Mouse (Mus musculus) embryonic fibroblast, embryonic 13.5 days (primary cell): ENCODE results near the gene Ccdc153.

Experiments used
- CTCF ChIP-seq: IDR thresholded peaks from 2 replicates; pipeline ENCODE4 v1.5.1; 2011; ENCODE audit warnings: mild to moderate bottlenecking, control low read depth, low read length, moderate library complexity, borderline replicate concordance; ENCODE audit not compliant: insufficient read depth
- POLR2A ChIP-seq: IDR thresholded peaks from 2 replicates; pipeline ENCODE4 v1.6.1; 2011; ENCODE audit warnings: low read depth, mild to moderate bottlenecking, control low read depth, low read length, moderate library complexity

DNA sequence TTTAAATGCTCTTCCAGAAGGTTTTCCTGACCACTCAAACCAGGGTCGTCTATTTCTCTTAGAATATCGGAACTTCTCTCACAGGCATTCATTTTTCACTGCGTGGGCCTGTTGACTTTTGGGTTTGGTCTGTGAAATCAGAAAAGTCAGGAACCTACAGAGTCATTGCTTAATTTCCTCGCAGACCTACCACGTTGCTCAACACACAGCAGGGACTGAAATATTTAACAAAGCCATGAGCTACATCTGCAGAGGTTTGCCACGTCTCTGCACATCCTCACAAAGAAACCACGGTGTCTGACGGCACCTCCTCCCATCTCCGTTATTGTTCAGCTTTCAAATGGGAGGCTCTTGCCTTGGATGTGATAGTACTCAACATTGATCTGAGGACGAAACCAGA, 18.5 kb downstream of the Ccdc153 start:
- TF ChIP-seq CTCF (no peak), POLR2A (no peak)
